Mouse (Mus musculus): ENCODE results near the gene Mvp. TPM values are rescaled to one million over a fixed set of nuclear protein-coding genes. Genes with fewer than 3 reads are reported as not detected.

Gene Mvp
- polyA plus RNA-seq, 1 experiment from 2014 or later, result 5.6 TPM

GRCm38 (mm10) chr7:126984667-126985444 lies 29.6 kb downstream of the Mvp start:
- H3K9me3 ChIP-seq, result no peaks in the 10 kb centered on the region
- peaks cover 13% of the 10 kb centered on the region for H3K36me3 ChIP-seq
- no peaks in the 10 kb centered on the region for H3K27me3 ChIP-seq
- H3K9ac ChIP-seq, result no peak overlapping the region
- no peak overlapping the region for H3K4me3 ChIP-seq
- WGBS, result 66% methylated on average over 10 of the region's 10 CpGs
- ATAC-seq (ENCODE audit: insufficient number of reproducible peaks, insufficient read depth, low FRiP score, low TSS enrichment), result no peak
- no peak overlapping the region for H3K4me2 ChIP-seq (replicated peaks)
- no peak overlapping the region for H3K27ac ChIP-seq
- 0 out of 2 replicates have a peak, but pooled peaks cover 3% of the 10 kb centered on the region for H3K4me1 ChIP-seq

DNA sequence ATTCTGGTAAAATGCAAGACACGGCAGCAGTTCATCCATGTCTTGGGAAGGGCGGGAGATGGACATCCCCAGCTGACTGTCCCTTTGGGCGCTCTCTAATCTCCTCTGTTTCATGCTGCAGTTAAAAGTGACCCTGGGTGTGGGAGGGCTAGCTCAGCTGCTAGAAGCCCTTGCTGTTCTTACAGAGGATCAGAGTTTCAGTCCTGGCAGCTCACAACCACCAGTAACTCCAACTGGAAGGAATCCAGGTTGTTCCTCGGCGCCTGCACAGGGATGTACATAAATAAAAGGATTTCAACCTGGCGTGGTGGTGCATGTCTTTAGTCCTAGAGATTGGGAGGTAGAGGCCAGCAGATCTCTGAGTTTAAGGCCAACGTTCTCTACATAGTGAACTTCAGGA lies 31.3 kb downstream of the Mvp start:
- no peak overlapping the region for H3K4me2 ChIP-seq (replicated peaks)
- 83% methylated on average over 7 of the region's 7 CpGs for WGBS
- 0 out of 2 replicates have a peak, but pooled peaks cover 3% of the 10 kb centered on the region for H3K4me1 ChIP-seq
- ATAC-seq (ENCODE audit: insufficient number of reproducible peaks, insufficient read depth, low FRiP score, low TSS enrichment), result no peak
- H3K9me3 ChIP-seq, result no peaks in the 10 kb centered on the region
- no peaks in the 10 kb centered on the region for H3K27me3 ChIP-seq
- no peak overlapping the region for H3K4me3 ChIP-seq
- 0 out of 2 replicates have a peak overlapping the region, but pooled peaks have one; percentile 30 for H3K27ac ChIP-seq
- H3K36me3 ChIP-seq, result peaks cover 30% of the 10 kb centered on the region
- no peak overlapping the region for H3K9ac ChIP-seq

DNA sequence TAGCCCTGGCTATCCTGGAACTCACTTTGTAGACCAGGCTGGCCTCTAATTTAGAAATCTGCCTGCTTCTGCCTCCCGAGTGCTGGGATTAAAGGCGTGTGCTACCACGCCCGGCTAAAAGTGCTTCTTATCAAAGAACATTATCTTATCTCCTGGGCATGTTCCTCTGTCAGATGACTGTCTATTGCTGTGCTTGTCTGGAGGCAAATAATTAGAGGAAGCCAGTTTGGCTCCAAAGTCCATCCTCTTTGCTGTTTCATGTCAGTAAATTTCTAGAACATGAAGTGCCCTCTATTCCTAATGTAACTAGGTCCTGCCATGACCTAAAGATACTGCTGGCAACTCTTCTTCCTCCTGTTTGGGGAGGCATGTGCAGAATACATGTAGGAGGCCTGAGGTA lies 32.4 kb downstream of the Mvp start:
- Histone ChIP-seq H3K4me3 (no peak overlapping the region), H3K27ac (no peak overlapping the region), H3K4me1 (peaks cover 8% of the 10 kb centered on the region; the same call in 1 of the 2 replicates), H3K9me3 (no peaks in the 10 kb centered on the region), H3K9ac (no peak overlapping the region), H3K4me2 (replicated peaks) (no peak overlapping the region), H3K36me3 (peaks cover 33% of the 10 kb centered on the region), H3K27me3 (no peaks in the 10 kb centered on the region)
- WGBS, result 92% methylated on average over 4 of the region's 4 CpGs
- no peak for ATAC-seq (ENCODE audit: insufficient number of reproducible peaks, insufficient read depth, low FRiP score, low TSS enrichment)

DNA sequence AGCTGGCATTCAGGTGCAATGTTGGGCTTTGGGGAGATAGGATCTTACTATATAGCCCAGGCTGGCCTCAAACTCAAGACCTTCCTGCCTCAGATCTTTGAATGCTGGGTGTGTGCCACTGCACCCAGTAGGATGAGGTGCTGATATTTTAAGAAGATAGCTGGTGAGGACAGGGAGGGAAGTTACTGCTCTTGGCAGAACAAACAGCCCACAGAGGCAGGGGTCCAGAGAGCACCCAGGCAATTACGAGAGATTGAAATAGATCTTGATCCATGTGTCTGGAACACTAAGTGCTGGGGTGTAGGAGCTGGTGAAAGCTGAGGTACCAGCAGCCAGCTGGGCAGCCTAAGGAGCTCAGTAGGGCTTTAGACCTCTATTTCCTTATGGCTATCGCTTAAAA lies 32.8 kb downstream of the Mvp start:
- Histone ChIP-seq H3K36me3 (peaks cover 33% of the 10 kb centered on the region), H3K4me2 (replicated peaks) (no peak overlapping the region), H3K4me1 (peaks cover 10% of the 10 kb centered on the region; the same call in 1 of the 2 replicates), H3K9ac (no peak overlapping the region), H3K4me3 (no peak overlapping the region), H3K27me3 (no peaks in the 10 kb centered on the region), H3K9me3 (no peaks in the 10 kb centered on the region), H3K27ac (no peak overlapping the region)
- no peak for ATAC-seq (ENCODE audit: insufficient number of reproducible peaks, insufficient read depth, low FRiP score, low TSS enrichment)
- 86% methylated on average over 2 of the region's 2 CpGs for WGBS

GRCm38 (mm10) chr7:126978841-126979240 lies 35.6 kb downstream of the Mvp start:
- WGBS, result 95% methylated on average over 6 of the region's 6 CpGs
- ATAC-seq (ENCODE audit: insufficient number of reproducible peaks, insufficient read depth, low FRiP score, low TSS enrichment), result no peak
- Histone ChIP-seq H3K9ac (no peak overlapping the region), H3K4me3 (no peak overlapping the region), H3K27ac (no peak overlapping the region), H3K9me3 (no peaks in the 10 kb centered on the region), H3K4me1 (peaks cover 10% of the 10 kb centered on the region; the same call in 1 of the 2 replicates), H3K36me3 (peaks cover 33% of the 10 kb centered on the region), H3K4me2 (replicated peaks) (no peak overlapping the region), H3K27me3 (no peaks in the 10 kb centered on the region)

DNA sequence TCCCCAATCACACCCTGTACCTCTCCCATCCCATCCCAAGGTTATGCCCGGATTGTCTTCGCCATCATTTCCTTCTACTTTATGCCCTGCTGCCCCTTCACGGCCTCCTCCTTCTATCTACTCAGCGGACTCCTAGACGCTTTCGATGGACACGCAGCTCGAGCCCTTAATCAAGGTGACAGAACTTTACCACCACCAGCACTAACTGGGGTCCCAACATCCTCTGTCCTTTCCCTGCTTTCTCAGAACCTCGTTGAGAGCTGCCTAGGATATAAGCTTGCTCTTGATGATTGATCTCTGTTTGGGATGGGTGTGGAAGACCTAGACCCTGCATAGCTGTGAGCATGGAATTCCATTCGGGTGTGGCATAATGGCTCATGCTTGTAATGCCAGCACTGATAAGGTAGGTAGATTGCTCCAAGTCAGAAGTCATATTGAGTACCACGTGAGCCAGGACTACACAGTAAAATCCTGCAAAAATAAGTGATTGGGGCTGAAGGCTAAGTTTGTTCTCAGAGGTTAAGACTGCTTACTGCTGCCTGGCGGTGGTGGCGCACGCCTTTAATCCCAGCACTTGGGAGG lies 37.5 kb downstream of the Mvp start:
- Histone ChIP-seq H3K27ac (peak overlapping the region; percentile 88; the same call in 1 of the 2 replicates), H3K9ac (peak overlapping the region; percentile 98), H3K4me2 (replicated peaks) (peak overlapping the region; percentile 73), H3K4me1 (peaks cover 10% of the 10 kb centered on the region; the same call in 1 of the 2 replicates), H3K36me3 (peaks cover 33% of the 10 kb centered on the region), H3K27me3 (no peaks in the 10 kb centered on the region), H3K9me3 (no peaks in the 10 kb centered on the region), H3K4me3 (peak overlapping the region; percentile 100)
- WGBS, result 28% methylated on average over 14 of the region's 14 CpGs
- ATAC-seq (ENCODE audit: insufficient number of reproducible peaks, insufficient read depth, low FRiP score, low TSS enrichment), result 0 out of 2 replicates have a peak, but pooled peaks have one; percentile 1

- H3K4me3 ChIP-seq, result peak within 1 kb of the TSS; percentile 100
- peak within 1 kb of the TSS; percentile 73 for H3K4me2 ChIP-seq (replicated peaks)
- H3K27me3 ChIP-seq, result no peaks in the 10 kb centered on the region
- WGBS, result under 1% methylated on average over 55 of the region's 55 CpGs
- H3K36me3 ChIP-seq, result peaks cover 31% of the 10 kb centered on the region
- peak within 1 kb of the TSS; percentile 98 for H3K9ac ChIP-seq
- H3K4me1 ChIP-seq, result peaks cover 10% of the 10 kb centered on the region; the same call in 1 of the 2 replicates
- ATAC-seq (ENCODE audit: insufficient number of reproducible peaks, insufficient read depth, low FRiP score, low TSS enrichment), result peak; percentile 92
- H3K9me3 ChIP-seq, result no peaks in the 10 kb centered on the region
- H3K27ac ChIP-seq, result peak within 1 kb of the TSS; percentile 88
Measured at GRCm38 (mm10) chr7:126975950-126976866, 38.2 kb downstream of the Mvp start, which contains the start of gene Cdiptos. Gene Cdiptos, minus strand, starts transcription at chr7:126976098.

DNA sequence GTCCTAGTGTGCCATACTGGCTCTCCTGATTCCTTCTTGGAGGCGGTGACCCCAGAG lies 38.7 kb downstream of the Mvp start, which contains the start of gene Cdipt:
Gene Cdipt (plus strand): TSS at position 22 of the 57 bp plus-strand sequence.
- 5% methylated on average over 1 of the region's 1 CpGs for WGBS
- H3K27me3 ChIP-seq, result no peaks in the 10 kb centered on the region
- H3K4me3 ChIP-seq, result peak within 1 kb of the TSS; percentile 100
- peaks cover 27% of the 10 kb centered on the region for H3K36me3 ChIP-seq
- H3K9me3 ChIP-seq, result no peaks in the 10 kb centered on the region
- peak within 1 kb of the TSS; percentile 88 for H3K27ac ChIP-seq
- peak within 1 kb of the TSS; percentile 98 for H3K9ac ChIP-seq
- H3K4me2 ChIP-seq (replicated peaks), result peak within 1 kb of the TSS; percentile 73
- peaks cover 10% of the 10 kb centered on the region; the same call in 1 of the 2 replicates for H3K4me1 ChIP-seq
- no peak for ATAC-seq (ENCODE audit: insufficient number of reproducible peaks, insufficient read depth, low FRiP score, low TSS enrichment)

DNA sequence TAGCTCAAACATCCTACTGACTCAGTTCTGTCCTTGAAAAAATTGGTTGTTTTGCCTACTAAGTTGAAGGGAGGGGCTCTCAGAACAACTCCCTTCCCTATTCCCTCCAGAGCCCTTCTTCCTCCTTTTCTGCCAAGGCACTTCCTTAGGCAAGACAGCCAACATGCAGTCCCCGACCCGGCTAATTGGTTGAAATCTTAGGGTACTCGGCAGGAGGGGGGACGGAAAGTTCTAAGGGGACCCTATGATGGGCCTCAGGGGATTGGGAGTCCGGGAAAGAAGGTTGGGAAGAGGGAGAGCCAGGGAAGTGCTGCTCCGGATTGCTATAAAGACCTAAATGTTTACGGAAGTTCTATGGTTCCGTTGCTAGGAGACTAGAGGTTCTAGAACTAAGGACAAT lies 38.9 kb downstream of the Mvp start:
- Histone ChIP-seq H3K4me2 (replicated peaks) (peak overlapping the region; percentile 73), H3K36me3 (peaks cover 26% of the 10 kb centered on the region), H3K27ac (no peak overlapping the region), H3K27me3 (no peaks in the 10 kb centered on the region), H3K9ac (peak overlapping the region; percentile 38; the same call in 1 of the 2 replicates), H3K4me3 (peak overlapping the region; percentile 100), H3K4me1 (peaks cover 10% of the 10 kb centered on the region; the same call in 1 of the 2 replicates), H3K9me3 (no peaks in the 10 kb centered on the region)
- no peak for ATAC-seq (ENCODE audit: insufficient number of reproducible peaks, insufficient read depth, low FRiP score, low TSS enrichment)
- WGBS, result 11% methylated on average over 8 of the region's 8 CpGs

- no peaks in the 10 kb centered on the region for H3K4me1 ChIP-seq
- H3K9ac ChIP-seq, result no peak overlapping the region
- no peaks in the 10 kb centered on the region for H3K36me3 ChIP-seq
- WGBS, result 56% methylated on average over 6 of the region's 6 CpGs
- no peak overlapping the region for H3K27ac ChIP-seq
- H3K27me3 ChIP-seq, result peaks cover 18% of the 10 kb centered on the region
- 0 out of 2 replicates have a peak, but pooled peaks have one; percentile 41 for ATAC-seq (ENCODE audit: insufficient number of reproducible peaks, insufficient read depth, low FRiP score, low TSS enrichment)
- no peak overlapping the region for H3K4me3 ChIP-seq
- H3K9me3 ChIP-seq, result no peaks in the 10 kb centered on the region
- no peak overlapping the region for H3K4me2 ChIP-seq (replicated peaks)
Measured at GRCm38 (mm10) chr7:126967361-126967760, 47.1 kb downstream of the Mvp start.

DNA sequence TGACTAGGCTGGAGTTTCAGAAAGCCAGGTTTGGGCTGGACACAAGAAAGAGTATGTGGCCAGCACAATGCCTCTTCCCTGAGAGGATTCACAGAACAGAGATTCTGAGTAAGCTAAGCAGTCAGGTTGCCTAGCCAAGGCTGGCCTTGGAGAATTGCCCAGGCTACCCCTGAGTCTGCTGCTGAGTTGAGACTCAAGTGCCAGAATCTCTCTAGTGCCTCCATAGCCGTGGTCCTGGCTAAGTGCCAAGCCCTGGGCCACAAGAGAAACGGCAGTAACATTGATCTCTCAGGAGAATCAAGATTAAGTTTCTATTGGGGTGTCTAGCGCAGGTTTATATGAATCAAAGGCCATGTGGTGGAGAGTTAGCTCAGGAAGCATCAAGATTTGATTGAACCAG lies 48.9 kb downstream of the Mvp start:
- Histone ChIP-seq H3K27me3 (peaks cover 24% of the 10 kb centered on the region), H3K4me1 (no peaks in the 10 kb centered on the region), H3K4me2 (replicated peaks) (no peak overlapping the region), H3K9ac (no peak overlapping the region), H3K9me3 (no peaks in the 10 kb centered on the region), H3K4me3 (no peak overlapping the region), H3K36me3 (no peaks in the 10 kb centered on the region), H3K27ac (no peak overlapping the region)
- 67% methylated on average over 3 of the region's 3 CpGs for WGBS
- no peak for ATAC-seq (ENCODE audit: insufficient number of reproducible peaks, insufficient read depth, low FRiP score, low TSS enrichment)

Data from embryonic facial prominence, embryonic 12.5 days (tissue).